Mouse (Mus musculus): ENCODE results near the gene Heatr9. TPM values are rescaled to one million over a fixed set of nuclear protein-coding genes. Genes with fewer than 3 reads are reported as not detected.
A peak's percentile ranks its signal among the peaks of the same experiment; 100 is the strongest.

Gene Heatr9
- total RNA-seq (2014; rRNA removed) (not detected in 2 replicates), polyA plus RNA-seq (2012; rRNA removed) (not detected in 2 replicates)

GRCm38 (mm10) chr11:83522075-83522474 is at the start of gene Heatr9:
Heatr9 (minus strand) TSS chr11:83522175.
- Histone ChIP-seq H3K27ac (replicated peaks; ENCODE audit: insufficient read depth, low read depth, low read length) (no peak within 1 kb of the TSS), H3K9ac (ENCODE audit: low read depth, low read length) (no peak within 1 kb of the TSS), H3K4me3 (ENCODE audit: insufficient read depth, low read depth, low read length) (no peak within 1 kb of the TSS), H3K36me3 (ENCODE audit: control insufficient read depth, insufficient read depth, low read length) (0 out of 2 replicates have a peak, but pooled peaks cover 1% of the 10 kb centered on the region), H3K79me2 (ENCODE audit: control insufficient read depth, insufficient read depth, low read length) (no peaks in the 10 kb centered on the region), H3K4me1 (ENCODE audit: control insufficient read depth, insufficient read depth, low read length) (no peaks in the 10 kb centered on the region), H3K27me3 (ENCODE audit: control insufficient read depth, insufficient read depth, low read length) (no peaks in the 10 kb centered on the region)
- TF ChIP-seq POLR2A (IDR thresholded peaks at IDR 0.05; ENCODE audit: extremely low read depth, insufficient read depth, low read length) (no peak), CTCF (IDR thresholded peaks at IDR 0.05; ENCODE audit: low read depth, low read length) (no peak)
- DNase-seq (ENCODE audit: extremely low read depth, low read depth, low spot score), result no peak
- WGBS, result 94% methylated on average over 3 of the region's 3 CpGs

GRCm38 (mm10) chr11:83570189-83570588 is 48.2 kb upstream of the Heatr9 start:
- 17% methylated on average over 2 of the region's 2 CpGs for WGBS
- Histone ChIP-seq H3K79me2 (ENCODE audit: control insufficient read depth, insufficient read depth, low read length) (no peaks in the 10 kb centered on the region), H3K4me1 (ENCODE audit: control insufficient read depth, insufficient read depth, low read length) (peaks cover 11% of the 10 kb centered on the region; the same call in 1 of the 2 replicates), H3K9ac (ENCODE audit: low read depth, low read length) (no peak overlapping the region), H3K36me3 (ENCODE audit: control insufficient read depth, insufficient read depth, low read length) (peaks cover 4% of the 10 kb centered on the region; the same call in 1 of the 2 replicates), H3K27me3 (ENCODE audit: control insufficient read depth, insufficient read depth, low read length) (no peaks in the 10 kb centered on the region), H3K4me3 (ENCODE audit: insufficient read depth, low read depth, low read length) (no peak overlapping the region), H3K27ac (replicated peaks; ENCODE audit: insufficient read depth, low read depth, low read length) (peak overlapping the region; percentile 30)
- DNase-seq (ENCODE audit: extremely low read depth, low read depth, low spot score), result peak; percentile 52
- TF ChIP-seq POLR2A (IDR thresholded peaks at IDR 0.05; ENCODE audit: extremely low read depth, insufficient read depth, low read length), result no peak
- TF ChIP-seq CTCF (IDR thresholded peaks at IDR 0.05; ENCODE audit: low read depth, low read length), result no peak

GRCm38 (mm10) chr11:83569249-83569648 is 47.3 kb upstream of the Heatr9 start:
- H3K4me3 ChIP-seq (ENCODE audit: insufficient read depth, low read depth, low read length), result no peak overlapping the region
- H3K9ac ChIP-seq (ENCODE audit: low read depth, low read length), result no peak overlapping the region
- no peaks in the 10 kb centered on the region for H3K27me3 ChIP-seq (ENCODE audit: control insufficient read depth, insufficient read depth, low read length)
- peaks cover 11% of the 10 kb centered on the region; the same call in 1 of the 2 replicates for H3K4me1 ChIP-seq (ENCODE audit: control insufficient read depth, insufficient read depth, low read length)
- DNase-seq (ENCODE audit: extremely low read depth, low read depth, low spot score), result no peak
- H3K36me3 ChIP-seq (ENCODE audit: control insufficient read depth, insufficient read depth, low read length), result no peaks in the 10 kb centered on the region
- 96% methylated on average over 7 of the region's 7 CpGs for WGBS
- no peaks in the 10 kb centered on the region for H3K79me2 ChIP-seq (ENCODE audit: control insufficient read depth, insufficient read depth, low read length)
- H3K27ac ChIP-seq (replicated peaks; ENCODE audit: insufficient read depth, low read depth, low read length), result no peak overlapping the region
- TF ChIP-seq POLR2A (IDR thresholded peaks at IDR 0.05; ENCODE audit: extremely low read depth, insufficient read depth, low read length) (no peak), CTCF (IDR thresholded peaks at IDR 0.05; ENCODE audit: low read depth, low read length) (no peak)

GRCm38 (mm10) chr11:83568786-83569185 is 46.8 kb upstream of the Heatr9 start:
- H3K27me3 ChIP-seq (ENCODE audit: control insufficient read depth, insufficient read depth, low read length), result no peaks in the 10 kb centered on the region
- H3K27ac ChIP-seq (replicated peaks; ENCODE audit: insufficient read depth, low read depth, low read length), result no peak overlapping the region
- 82% methylated on average over 3 of the region's 3 CpGs for WGBS
- H3K9ac ChIP-seq (ENCODE audit: low read depth, low read length), result no peak overlapping the region
- H3K4me1 ChIP-seq (ENCODE audit: control insufficient read depth, insufficient read depth, low read length), result peaks cover 11% of the 10 kb centered on the region; the same call in 1 of the 2 replicates
- no peak for DNase-seq (ENCODE audit: extremely low read depth, low read depth, low spot score)
- no peak overlapping the region for H3K4me3 ChIP-seq (ENCODE audit: insufficient read depth, low read depth, low read length)
- H3K79me2 ChIP-seq (ENCODE audit: control insufficient read depth, insufficient read depth, low read length), result no peaks in the 10 kb centered on the region
- TF ChIP-seq CTCF (IDR thresholded peaks at IDR 0.05; ENCODE audit: low read depth, low read length) (no peak), POLR2A (IDR thresholded peaks at IDR 0.05; ENCODE audit: extremely low read depth, insufficient read depth, low read length) (no peak)
- H3K36me3 ChIP-seq (ENCODE audit: control insufficient read depth, insufficient read depth, low read length), result no peaks in the 10 kb centered on the region

- no peak for DNase-seq (ENCODE audit: extremely low read depth, low read depth, low spot score)
- TF ChIP-seq POLR2A (IDR thresholded peaks at IDR 0.05; ENCODE audit: extremely low read depth, insufficient read depth, low read length), result no peak
- no peak for TF ChIP-seq CTCF (IDR thresholded peaks at IDR 0.05; ENCODE audit: low read depth, low read length)
- Histone ChIP-seq H3K4me3 (ENCODE audit: insufficient read depth, low read depth, low read length) (no peak overlapping the region), H3K9ac (ENCODE audit: low read depth, low read length) (no peak overlapping the region), H3K79me2 (ENCODE audit: control insufficient read depth, insufficient read depth, low read length) (no peaks in the 10 kb centered on the region), H3K4me1 (ENCODE audit: control insufficient read depth, insufficient read depth, low read length) (peaks cover 11% of the 10 kb centered on the region), H3K36me3 (ENCODE audit: control insufficient read depth, insufficient read depth, low read length) (no peaks in the 10 kb centered on the region), H3K27me3 (ENCODE audit: control insufficient read depth, insufficient read depth, low read length) (no peaks in the 10 kb centered on the region), H3K27ac (replicated peaks; ENCODE audit: insufficient read depth, low read depth, low read length) (no peak overlapping the region)
- 91% methylated on average over 9 of the region's 9 CpGs for WGBS
These were observed 46.1 kb upstream of the Heatr9 start for GRCm38 (mm10) chr11:83568061-83568460.

- Histone ChIP-seq H3K27ac (replicated peaks; ENCODE audit: insufficient read depth, low read depth, low read length) (no peak overlapping the region), H3K9ac (ENCODE audit: low read depth, low read length) (no peak overlapping the region), H3K4me3 (ENCODE audit: insufficient read depth, low read depth, low read length) (no peak overlapping the region), H3K4me1 (ENCODE audit: control insufficient read depth, insufficient read depth, low read length) (peaks cover 15% of the 10 kb centered on the region), H3K36me3 (ENCODE audit: control insufficient read depth, insufficient read depth, low read length) (no peaks in the 10 kb centered on the region), H3K27me3 (ENCODE audit: control insufficient read depth, insufficient read depth, low read length) (no peaks in the 10 kb centered on the region), H3K79me2 (ENCODE audit: control insufficient read depth, insufficient read depth, low read length) (no peaks in the 10 kb centered on the region)
- DNase-seq (ENCODE audit: extremely low read depth, low read depth, low spot score), result no peak
- 86% methylated on average over 7 of the region's 7 CpGs for WGBS
- TF ChIP-seq CTCF (IDR thresholded peaks at IDR 0.05; ENCODE audit: low read depth, low read length) (no peak), POLR2A (IDR thresholded peaks at IDR 0.05; ENCODE audit: extremely low read depth, insufficient read depth, low read length) (no peak)
These were observed 45.3 kb upstream of the Heatr9 start for GRCm38 (mm10) chr11:83567311-83567710.

Data from liver, adult 2 months (tissue).